Mouse (Mus musculus) neural tube, embryonic 12.5 days (tissue): ENCODE data around the gene Gfy. TPM values are rescaled to one million over a fixed set of nuclear protein-coding genes. Genes with fewer than 3 reads are reported as not detected.
A peak's percentile ranks its signal among the peaks of the same experiment; 100 is the strongest.
"Not testable (repeated sequence)": the region's sequence is repeated elsewhere in the genome, so short reads cannot be mapped to it uniquely, and the experiment has no call there.

Experiments used
- ATAC-seq: fragments of 200-750 bp; cut with Nextera tagmentation; 2 replicates; pipeline ENCODE4 v1.8.0; 2017; ENCODE audit warnings: low read depth, mild to moderate bottlenecking, moderate TSS enrichment, moderate library complexity; ENCODE audit not compliant: low FRiP score
- H3K27ac ChIP-seq: fragments of 300-500 bp; sonication (generic); 2 replicates; pipeline ENCODE4 v1.5.1; 2016
- H3K27me3 ChIP-seq: fragments of 300-500 bp; sonication (generic); replicated peaks from 2 replicates; pipeline ENCODE4 v1.6.1; 2016; ENCODE audit warnings: mild to moderate bottlenecking
- H3K36me3 ChIP-seq: fragments of 300-500 bp; sonication (generic); 2 replicates; pipeline ENCODE4 v1.6.1; 2016; ENCODE audit warnings: mild to moderate bottlenecking
- H3K4me1 ChIP-seq: fragments of 300-500 bp; sonication (generic); 2 replicates; pipeline ENCODE4 v1.6.1; 2016
- H3K4me2 ChIP-seq: fragments of 300-500 bp; sonication (generic); replicated peaks from 2 replicates; pipeline ENCODE4 v1.6.1; 2016; ENCODE audit warnings: mild to moderate bottlenecking
- H3K4me3 ChIP-seq: fragments of 300-500 bp; sonication (generic); 2 replicates; pipeline ENCODE4 v1.5.1; 2016
- H3K9ac ChIP-seq: fragments of 300-500 bp; sonication (generic); 2 replicates; pipeline ENCODE4 v1.6.1; 2016; ENCODE audit warnings: mild to moderate bottlenecking
- H3K9me3 ChIP-seq: fragments of 300-500 bp; sonication (generic); 2 replicates; pipeline ENCODE4 v1.6.1; 2016; ENCODE audit warnings: mild to moderate bottlenecking
- WGBS: fragments of 180-500 bp; shearing (Covaris S2); methylation state at CpG from one replicate; pipeline ENCODE4 v1.1.7; 2016; 5-methylcytosine and 5-hydroxymethylcytosine counted together
- polyA plus RNA-seq: library from polyadenylated mRNA; unstranded; fragments of >200 nt; fragmentation: Nextera tagmentation; extraction: Ambion mirVana; gene quantifications from 2 replicates; pipeline ENCODE4 v1.2.1, GENCODE M21; 2016

The Gfy gene
- polyA plus RNA-seq, 1 experiment from 2014 or later: not detected

DNA sequence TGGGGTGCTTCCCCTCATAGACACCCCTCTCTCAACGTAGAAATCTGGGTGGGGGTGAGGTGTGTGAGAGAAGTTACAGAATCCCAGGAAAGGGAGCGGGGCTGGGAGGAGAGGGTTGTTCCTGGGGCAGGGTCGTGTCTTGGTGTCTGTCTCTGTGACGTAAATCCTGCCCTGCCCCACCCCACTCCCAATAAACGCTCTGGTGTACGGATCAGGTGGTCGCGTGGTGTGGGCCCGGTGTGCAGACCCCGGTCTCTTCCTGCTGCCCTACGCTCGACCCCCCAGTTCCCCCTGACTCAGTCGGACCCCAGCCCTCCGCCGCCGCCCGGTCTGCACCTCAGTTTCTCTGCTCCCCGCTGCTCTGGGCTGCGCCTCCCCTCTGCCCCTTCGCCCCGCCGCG, 3.4 kb downstream of the Gfy start:
- H3K27me3 ChIP-seq: peaks cover 83% of the 10 kb centered on the region
- no peak overlapping the region for H3K9ac ChIP-seq
- 1% methylated on average over 23 of the region's 23 CpGs for WGBS
- peak overlapping the region; percentile 36 for H3K4me2 ChIP-seq
- 0 out of 2 replicates have a peak, but pooled peaks cover 2% of the 10 kb centered on the region for H3K9me3 ChIP-seq
- H3K4me3 ChIP-seq: peak overlapping the region; percentile 9; the same call in 1 of the 2 replicates
- no peak for ATAC-seq
- no peak overlapping the region for H3K27ac ChIP-seq
- no peaks in the 10 kb centered on the region for H3K36me3 ChIP-seq
- peaks cover 16% of the 10 kb centered on the region for H3K4me1 ChIP-seq

- Histone ChIP-seq H3K27me3 (peaks cover 77% of the 10 kb centered on the region), H3K27ac (no peak overlapping the region), H3K36me3 (no peaks in the 10 kb centered on the region), H3K9me3 (no peaks in the 10 kb centered on the region), H3K9ac (no peak overlapping the region), H3K4me3 (no peak overlapping the region), H3K4me1 (peaks cover 15% of the 10 kb centered on the region), H3K4me2 (0 out of 2 replicates have a peak overlapping the region, but pooled peaks have one; percentile 1)
- WGBS: 4% methylated on average over 13 of the region's 13 CpGs
- no peak for ATAC-seq
Observed at GRCm38 (mm10) chr7:45175398-45175797, 4.0 kb downstream of the Gfy start.

- peak overlapping the region; percentile 37 for H3K4me2 ChIP-seq
- H3K9me3 ChIP-seq: peaks cover 6% of the 10 kb centered on the region; the same call in 1 of the 2 replicates
- H3K27ac ChIP-seq: no peak overlapping the region
- H3K9ac ChIP-seq: no peak overlapping the region
- peaks cover 77% of the 10 kb centered on the region for H3K27me3 ChIP-seq
- no peaks in the 10 kb centered on the region for H3K36me3 ChIP-seq
- WGBS: 3% methylated on average over 29 of the region's 29 CpGs
- ATAC-seq: peak; percentile 37; the same call in 1 of the 2 replicates
- peaks cover 15% of the 10 kb centered on the region for H3K4me1 ChIP-seq
- 0 out of 2 replicates have a peak overlapping the region, but pooled peaks have one; percentile 15 for H3K4me3 ChIP-seq
Observed at GRCm38 (mm10) chr7:45174567-45175280, 4.6 kb downstream of the Gfy start.

GRCm38 (mm10) chr7:45173772-45174171, 5.6 kb downstream of the Gfy start:
- H3K9ac ChIP-seq, H3K4me3 ChIP-seq, H3K27ac ChIP-seq, H3K4me2 ChIP-seq, H3K36me3 ChIP-seq, ATAC-seq: not testable (repeated sequence)
- Histone ChIP-seq H3K9me3 (peaks cover 10% of the 10 kb centered on the region; the same call in 1 of the 2 replicates), H3K4me1 (peaks cover 17% of the 10 kb centered on the region), H3K27me3 (peaks cover 77% of the 10 kb centered on the region)
- 73% methylated on average over 1 of the region's 1 CpGs for WGBS

DNA sequence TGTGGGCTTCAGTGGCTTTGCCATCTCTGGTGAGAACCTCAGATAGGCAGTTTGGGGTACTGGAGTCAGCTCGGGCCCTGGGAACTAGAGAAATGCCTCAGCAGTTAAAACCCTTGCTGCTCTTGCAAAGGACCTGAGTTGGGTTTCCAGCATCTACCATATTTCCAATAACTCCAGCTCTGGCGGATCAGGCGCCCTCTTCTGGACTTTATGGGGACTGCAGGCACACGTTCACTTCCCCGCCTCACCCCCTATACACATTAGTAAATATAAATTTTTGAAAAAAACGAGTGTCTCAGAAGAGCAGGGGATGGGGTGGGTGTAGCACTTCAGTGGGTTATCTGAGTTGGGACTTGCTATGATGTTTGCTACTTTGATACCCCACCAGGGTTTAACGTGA, 6.4 kb downstream of the Gfy start:
- peaks cover 25% of the 10 kb centered on the region for H3K4me1 ChIP-seq
- no peak overlapping the region for H3K27ac ChIP-seq
- 59% methylated on average over 7 of the region's 7 CpGs for WGBS
- no peak overlapping the region for H3K9ac ChIP-seq
- ATAC-seq: no peak
- H3K9me3 ChIP-seq: peaks cover 10% of the 10 kb centered on the region; the same call in 1 of the 2 replicates
- no peak overlapping the region for H3K4me2 ChIP-seq
- H3K36me3 ChIP-seq: no peaks in the 10 kb centered on the region
- no peak overlapping the region for H3K4me3 ChIP-seq
- peaks cover 77% of the 10 kb centered on the region for H3K27me3 ChIP-seq

GRCm38 (mm10) chr7:45169495-45169894, 9.9 kb downstream of the Gfy start:
- Histone ChIP-seq H3K4me1 (peaks cover 16% of the 10 kb centered on the region), H3K27me3 (peaks cover 77% of the 10 kb centered on the region), H3K27ac (no peak overlapping the region), H3K36me3 (no peaks in the 10 kb centered on the region), H3K4me3 (no peak overlapping the region), H3K4me2 (no peak overlapping the region), H3K9me3 (peaks cover 10% of the 10 kb centered on the region; the same call in 1 of the 2 replicates), H3K9ac (no peak overlapping the region)
- ATAC-seq: no peak
- WGBS: 90% methylated on average over 3 of the region's 3 CpGs

GRCm38 (mm10) chr7:45168656-45169055, 10.7 kb downstream of the Gfy start:
- peaks cover 10% of the 10 kb centered on the region; the same call in 1 of the 2 replicates for H3K9me3 ChIP-seq
- H3K27me3 ChIP-seq: peaks cover 77% of the 10 kb centered on the region
- no peaks in the 10 kb centered on the region for H3K36me3 ChIP-seq
- WGBS: 5% methylated on average over 24 of the region's 24 CpGs
- no peak overlapping the region for H3K9ac ChIP-seq
- no peak for ATAC-seq
- H3K4me2 ChIP-seq: peak overlapping the region; percentile 24
- H3K4me3 ChIP-seq: no peak overlapping the region
- peaks cover 19% of the 10 kb centered on the region for H3K4me1 ChIP-seq
- H3K27ac ChIP-seq: no peak overlapping the region

- no peak for ATAC-seq
- no peaks in the 10 kb centered on the region for H3K36me3 ChIP-seq
- WGBS: 2% methylated on average over 19 of the region's 19 CpGs
- no peak overlapping the region for H3K9ac ChIP-seq
- H3K27ac ChIP-seq: no peak overlapping the region
- H3K4me1 ChIP-seq: peaks cover 21% of the 10 kb centered on the region
- H3K4me3 ChIP-seq: no peak overlapping the region
- peaks cover 10% of the 10 kb centered on the region; the same call in 1 of the 2 replicates for H3K9me3 ChIP-seq
- H3K4me2 ChIP-seq: peak overlapping the region; percentile 24; the same call in 1 of the 2 replicates
- peaks cover 85% of the 10 kb centered on the region for H3K27me3 ChIP-seq
Observed at GRCm38 (mm10) chr7:45167761-45168445, 11.5 kb downstream of the Gfy start.

DNA sequence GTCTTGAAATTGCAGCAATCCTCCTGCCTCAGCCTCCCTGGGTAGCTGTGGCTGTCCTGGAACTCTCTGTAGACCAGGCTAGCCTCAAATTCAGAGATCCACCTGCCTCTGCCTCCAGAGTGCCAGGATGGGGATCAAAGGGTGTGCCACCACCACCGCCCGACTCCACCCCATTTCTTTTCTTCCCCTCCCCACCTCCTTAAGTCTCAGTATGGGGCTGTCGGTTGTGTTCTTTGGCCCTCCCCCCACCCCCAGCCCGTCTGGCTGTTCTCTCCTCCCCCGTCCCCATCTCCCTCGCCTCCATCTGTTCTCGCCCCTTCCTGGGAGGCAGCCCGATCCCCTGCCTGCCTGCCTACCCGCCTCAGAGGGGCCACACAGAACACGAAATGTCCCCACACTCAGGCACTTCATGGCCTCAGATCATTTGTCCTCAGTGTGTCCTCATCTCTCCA, 12.4 kb downstream of the Gfy start:
- Histone ChIP-seq H3K9ac (no peak overlapping the region), H3K27me3 (peaks cover 85% of the 10 kb centered on the region), H3K27ac (no peak overlapping the region), H3K4me1 (peaks cover 27% of the 10 kb centered on the region), H3K36me3 (no peaks in the 10 kb centered on the region), H3K9me3 (peaks cover 10% of the 10 kb centered on the region; the same call in 1 of the 2 replicates), H3K4me2 (no peak overlapping the region), H3K4me3 (no peak overlapping the region)
- no peak for ATAC-seq
- WGBS: 32% methylated on average over 10 of the region's 10 CpGs

DNA sequence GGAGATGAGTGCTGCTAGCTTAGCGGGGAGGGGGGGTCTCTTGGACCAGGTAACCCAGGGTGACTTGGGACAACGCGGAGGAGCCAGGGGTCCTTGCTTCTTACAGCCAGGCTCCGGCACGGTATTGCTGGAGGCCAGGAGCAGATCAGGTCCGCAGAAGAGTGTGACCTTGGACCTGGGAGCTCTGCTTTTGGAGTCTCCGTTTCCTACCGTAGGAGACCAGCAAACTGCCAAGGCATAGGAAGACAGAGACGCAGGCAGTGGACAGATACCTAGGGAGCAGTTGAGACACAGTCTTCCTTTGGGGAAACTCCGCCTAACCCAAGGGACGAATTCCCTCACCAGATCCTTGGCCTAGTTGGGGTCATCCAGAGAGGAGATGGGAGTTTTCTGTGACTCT, 13.7 kb downstream of the Gfy start:
- Histone ChIP-seq H3K4me2 (no peak overlapping the region), H3K36me3 (peaks cover 5% of the 10 kb centered on the region; the same call in 1 of the 2 replicates), H3K4me1 (peaks cover 27% of the 10 kb centered on the region), H3K27ac (no peak overlapping the region), H3K27me3 (peaks cover 81% of the 10 kb centered on the region), H3K4me3 (no peak overlapping the region), H3K9me3 (peaks cover 10% of the 10 kb centered on the region; the same call in 1 of the 2 replicates), H3K9ac (no peak overlapping the region)
- 45% methylated on average over 11 of the region's 11 CpGs for WGBS
- ATAC-seq: no peak

GRCm38 (mm10) chr7:45164833-45165232, 14.5 kb downstream of the Gfy start:
- no peak overlapping the region for H3K4me3 ChIP-seq
- no peak for ATAC-seq
- H3K9me3 ChIP-seq: peaks cover 5% of the 10 kb centered on the region; the same call in 1 of the 2 replicates
- H3K36me3 ChIP-seq: peaks cover 13% of the 10 kb centered on the region
- peaks cover 76% of the 10 kb centered on the region for H3K27me3 ChIP-seq
- 64% methylated on average over 5 of the region's 5 CpGs for WGBS
- H3K4me1 ChIP-seq: peaks cover 27% of the 10 kb centered on the region
- no peak overlapping the region for H3K9ac ChIP-seq
- H3K4me2 ChIP-seq: no peak overlapping the region
- no peak overlapping the region for H3K27ac ChIP-seq
